Mouse (Mus musculus) liver, postnatal 0 days (tissue): ENCODE measurements around the gene Gm1123. TPM values are rescaled to one million over a fixed set of nuclear protein-coding genes. Genes with fewer than 3 reads are reported as not detected.

Experiments used
- ATAC-seq: fragments of 200-750 bp; cut with Nextera tagmentation; 2 replicates; pipeline ENCODE4 v1.8.0; 2017; ENCODE audit warnings: mild to moderate bottlenecking, moderate library complexity
- DNase-seq: peaks from one replicate; pipeline ENCODE4 v3.0.0-alpha.2; 2016
- H3K27ac ChIP-seq: fragments of 300-500 bp; sonication (generic); 2 replicates; pipeline ENCODE4 v1.5.1; 2014; ENCODE audit warnings: antibody characterized with exemption, moderate library complexity, mild to moderate bottlenecking, low read depth
- H3K27me3 ChIP-seq: fragments of 300-500 bp; sonication (generic); 2 replicates; pipeline ENCODE4 v1.6.1; 2014; ENCODE audit warnings: low read length, control low read depth, mixed read lengths; ENCODE audit not compliant: insufficient read depth
- H3K36me3 ChIP-seq: fragments of 300-500 bp; sonication (generic); replicated peaks from 2 replicates; pipeline ENCODE4 v1.6.1; 2014; ENCODE audit warnings: mild to moderate bottlenecking, control low read depth, low read length, moderate library complexity, mixed read lengths; ENCODE audit not compliant: insufficient read depth
- H3K4me1 ChIP-seq: fragments of 300-500 bp; sonication (generic); 2 replicates; pipeline ENCODE4 v1.6.1; 2014; ENCODE audit warnings: antibody characterized with exemption, mild to moderate bottlenecking, control low read depth; ENCODE audit not compliant: insufficient read depth
- H3K4me2 ChIP-seq: fragments of 300-500 bp; sonication (generic); 2 replicates; pipeline ENCODE4 v1.6.1; 2014; ENCODE audit warnings: low read depth, mild to moderate bottlenecking, low read length, moderate library complexity, mixed read lengths
- H3K4me3 ChIP-seq: fragments of 300-500 bp; sonication (generic); 2 replicates; pipeline ENCODE4 v1.5.1; 2014; ENCODE audit warnings: low read depth, low read length
- H3K9ac ChIP-seq: fragments of 300-500 bp; sonication (generic); replicated peaks from 2 replicates; pipeline ENCODE4 v1.6.1; 2014; ENCODE audit warnings: mild to moderate bottlenecking, moderate library complexity
- H3K9me3 ChIP-seq: fragments of 300-500 bp; sonication (generic); 2 replicates; pipeline ENCODE4 v1.6.1; 2016; ENCODE audit warnings: mild to moderate bottlenecking, control low read depth, low read length, mixed read lengths
- CTCF ChIP-seq: sonication (generic); IDR thresholded peaks from 2 replicates; pipeline ENCODE4 v1.5.1; 2016; ENCODE audit warnings: antibody characterized with exemption, low read depth
- EP300 ChIP-seq: IDR thresholded peaks from 2 replicates; pipeline ENCODE4 v1.6.1; 2016; ENCODE audit warnings: antibody characterized with exemption, low read depth, mild to moderate bottlenecking
- WGBS: fragments of 180-500 bp; shearing (Covaris S2); extraction: QIAGEN DNeasy Blood & Tissue Kit; methylation state at CpG from one replicate; pipeline ENCODE4 v1.1.7; 2014; ENCODE audit not compliant: insufficient replicate concordance; 5-methylcytosine and 5-hydroxymethylcytosine counted together
- polyA plus RNA-seq: library from polyadenylated mRNA; unstranded; fragments of >200 nt; fragmentation: Nextera tagmentation; extraction: Ambion mirVana; gene quantifications from 2 replicates; pipeline ENCODE4 v1.2.1, GENCODE M21; 2015

The Gm1123 gene
- polyA plus RNA-seq, 1 experiment from 2014 or later, result not detected

- peaks cover 93% of the 10 kb centered on the region for H3K27me3 ChIP-seq
- 10% methylated on average over 22 of the region's 22 CpGs for WGBS
These were observed 73.7 kb downstream of the Gm1123 start for GRCm38 (mm10) chr9:98961591-98962477.

DNA sequence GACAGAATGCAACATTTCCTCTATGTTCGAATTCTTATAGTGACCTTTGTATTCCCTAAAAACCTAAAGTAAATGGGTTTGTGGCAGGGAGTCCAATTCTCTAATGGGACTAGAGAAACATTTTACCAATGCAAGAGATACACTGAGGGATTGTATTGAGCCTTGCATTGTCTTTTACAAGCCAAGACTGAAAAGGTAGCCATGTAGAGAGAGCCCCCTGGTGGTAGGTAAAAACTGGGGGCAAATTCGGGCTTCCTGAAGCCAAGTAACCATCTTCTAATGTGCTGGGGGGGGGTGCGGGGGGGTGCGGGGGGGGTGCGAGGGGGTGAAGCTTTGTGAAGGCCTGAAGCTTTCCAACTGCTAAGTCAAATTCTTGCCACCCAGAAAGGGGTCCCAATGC, 75.2 kb downstream of the Gm1123 start:
- peaks cover 97% of the 10 kb centered on the region for H3K27me3 ChIP-seq
- WGBS, result 20% methylated on average over 5 of the region's 5 CpGs
- ATAC-seq, result no peak
- DNase-seq, result no peak
- no peak overlapping the region for H3K4me2 ChIP-seq
- no peaks in the 10 kb centered on the region for H3K36me3 ChIP-seq
- H3K9me3 ChIP-seq, result no peaks in the 10 kb centered on the region
- H3K4me1 ChIP-seq, result peaks cover 12% of the 10 kb centered on the region
- H3K9ac ChIP-seq, result no peak overlapping the region
- no peak overlapping the region for H3K27ac ChIP-seq
- TF ChIP-seq EP300 (no peak), CTCF (peak; percentile 35)
- H3K4me3 ChIP-seq, result no peak overlapping the region

More at GRCm38 (mm10) chr9:98961591-98962477, 73.7 kb downstream of the Gm1123 start:
- Histone ChIP-seq H3K4me2 (no peak overlapping the region), H3K9ac (no peak overlapping the region), H3K36me3 (no peaks in the 10 kb centered on the region), H3K4me3 (no peak overlapping the region), H3K9me3 (no peaks in the 10 kb centered on the region), H3K4me1 (no peaks in the 10 kb centered on the region), H3K27ac (no peak overlapping the region)
- DNase-seq (no peak), ATAC-seq (no peak)
- TF ChIP-seq CTCF (no peak), EP300 (no peak)

DNA sequence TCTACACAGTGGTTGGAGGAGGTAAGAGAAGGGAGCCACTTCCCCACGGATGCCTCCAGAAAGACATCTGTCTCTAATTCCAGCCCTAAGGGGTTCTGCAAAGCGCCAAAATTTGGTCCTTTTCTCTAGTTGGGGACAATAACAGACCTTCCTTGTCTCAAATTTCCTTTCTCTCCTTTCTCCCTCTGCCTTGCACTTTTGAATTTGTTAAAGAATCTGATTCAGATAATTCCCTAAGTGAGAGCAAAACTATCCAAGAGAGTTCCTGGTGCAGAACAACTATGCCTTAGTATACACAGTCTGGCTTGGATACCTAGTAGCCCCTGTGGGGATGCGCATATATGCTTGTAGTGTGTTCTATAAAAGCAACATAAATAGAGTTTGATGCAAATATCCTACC, 75.7 kb downstream of the Gm1123 start:
- Histone ChIP-seq H3K9me3 (no peaks in the 10 kb centered on the region), H3K36me3 (no peaks in the 10 kb centered on the region), H3K4me2 (no peak overlapping the region), H3K9ac (no peak overlapping the region), H3K27ac (no peak overlapping the region), H3K4me1 (peaks cover 14% of the 10 kb centered on the region), H3K4me3 (no peak overlapping the region), H3K27me3 (peaks cover 97% of the 10 kb centered on the region)
- TF ChIP-seq CTCF (no peak), EP300 (no peak)
- DNase-seq (no peak), ATAC-seq (no peak)
- WGBS, result 34% methylated on average over 3 of the region's 3 CpGs

- no peak overlapping the region for H3K9ac ChIP-seq
- H3K27ac ChIP-seq, result no peak overlapping the region
- no peaks in the 10 kb centered on the region for H3K9me3 ChIP-seq
- H3K4me2 ChIP-seq, result no peak overlapping the region
- ATAC-seq (no peak), DNase-seq (no peak)
- no peaks in the 10 kb centered on the region for H3K36me3 ChIP-seq
- H3K27me3 ChIP-seq, result peaks cover 99% of the 10 kb centered on the region
- H3K4me3 ChIP-seq, result no peak overlapping the region
- peaks cover 14% of the 10 kb centered on the region for H3K4me1 ChIP-seq
- no peak for TF ChIP-seq CTCF
- TF ChIP-seq EP300, result no peak
- 6% methylated on average over 6 of the region's 6 CpGs for WGBS
These were observed 76.9 kb downstream of the Gm1123 start for GRCm38 (mm10) chr9:98958628-98959027.

GRCm38 (mm10) chr9:98957751-98958351, 77.7 kb downstream of the Gm1123 start:
- no peak for DNase-seq
- WGBS, result 2% methylated on average over 23 of the region's 23 CpGs
- TF ChIP-seq EP300 (no peak), CTCF (no peak)
- Histone ChIP-seq H3K27me3 (peaks cover 99% of the 10 kb centered on the region), H3K4me3 (no peak overlapping the region), H3K27ac (no peak overlapping the region), H3K36me3 (no peaks in the 10 kb centered on the region), H3K4me1 (peaks cover 14% of the 10 kb centered on the region), H3K9ac (no peak overlapping the region), H3K4me2 (no peak overlapping the region), H3K9me3 (no peaks in the 10 kb centered on the region)
- ATAC-seq, result no peak

Other genes with a start within 250 kb of the Gm1123 start
- gene Prr23a1, start 193.2 kb downstream of the Gm1123 start, polyA plus RNA-seq, result not detected in 2 replicates
- not detected in 2 replicates for gene Prr23a2, start 179.2 kb downstream of the Gm1123 start, polyA plus RNA-seq
- gene Prr23a3, start 170.9 kb downstream of the Gm1123 start, polyA plus RNA-seq, result not detected in 2 replicates
- gene 7420426K07Rik, start 132.6 kb downstream of the Gm1123 start, polyA plus RNA-seq, result not detected in 2 replicates
- gene Foxl2, start 80.4 kb downstream of the Gm1123 start, polyA plus RNA-seq, result not detected in 2 replicates
- gene Faim, start 49.3 kb downstream of the Gm1123 start, polyA plus RNA-seq, result 16.2 and 16.7 TPM in 2 replicates
- gene Pik3cb, start 104.9 kb upstream of the Gm1123 start, polyA plus RNA-seq, result 2.0 and 2.3 TPM in 2 replicates
- not detected in 2 replicates for gene Faiml, start 201.5 kb upstream of the Gm1123 start, polyA plus RNA-seq
- 11.4 and 14.8 TPM in 2 replicates for gene Cep70, start 207.7 kb upstream of the Gm1123 start, polyA plus RNA-seq